Mouse (Mus musculus) C2C12 (cell line): ENCODE measurements around the gene Uxs1. TPM values are rescaled to one million over a fixed set of nuclear protein-coding genes. Genes with fewer than 3 reads are reported as not detected.

Experiments used
- H3K27me3 ChIP-seq: one replicate; pipeline ENCODE4 v1.6.1; 2011; ENCODE audit not compliant: control insufficient read depth, insufficient read depth, insufficient read length
- H3K36me3 ChIP-seq: one replicate; pipeline ENCODE4 v1.6.1; 2011; ENCODE audit not compliant: control insufficient read depth, insufficient read depth
- H3K4me3 ChIP-seq: one replicate; pipeline ENCODE4 v1.5.1; 2011; ENCODE audit warnings: mild to moderate bottlenecking, control low read depth; ENCODE audit not compliant: poor library complexity, insufficient read depth, severe bottlenecking
- H3K79me2 ChIP-seq: one replicate; pipeline ENCODE4 v1.6.1; 2011; ENCODE audit not compliant: control insufficient read depth, insufficient read depth
- H3K79me3 ChIP-seq: one replicate; pipeline ENCODE4 v1.6.1; 2011; ENCODE audit warnings: low read depth, control low read depth
- H3ac ChIP-seq: one replicate; pipeline ENCODE3; 2011; ENCODE audit warnings: low read depth; ENCODE audit not compliant: control insufficient read depth, insufficient read length
- CEBPB ChIP-seq: IDR thresholded peaks from one replicate; pipeline ENCODE4 v1.6.1; 2011; ENCODE audit warnings: low read depth, mild to moderate bottlenecking, control low read depth, moderate library complexity
- CTCF ChIP-seq: IDR thresholded peaks from one replicate; pipeline ENCODE4 v1.5.1; 2011; ENCODE audit not compliant: control insufficient read depth, insufficient read depth, insufficient read length
- FOSL1 ChIP-seq: IDR thresholded peaks from one replicate; pipeline ENCODE4 v1.8.0; 2011; ENCODE audit warnings: mild to moderate bottlenecking, low read length; ENCODE audit not compliant: poor library complexity, insufficient read depth, severe bottlenecking
- MAX ChIP-seq: IDR thresholded peaks from one replicate; pipeline ENCODE4 v1.6.1; 2011; ENCODE audit warnings: mild to moderate bottlenecking, control low read depth
- MYOD1 ChIP-seq: IDR thresholded peaks from one replicate; pipeline ENCODE4 v1.6.1; 2011; ENCODE audit warnings: low read depth; ENCODE audit not compliant: control insufficient read depth, insufficient read length
- MYOG ChIP-seq: IDR thresholded peaks from one replicate; pipeline ENCODE4 v1.6.1; 2011; ENCODE audit not compliant: control insufficient read depth, insufficient read length; ENCODE audit errors: extremely low read depth
- USF1 ChIP-seq: IDR thresholded peaks from one replicate; pipeline ENCODE4 v1.6.1; 2011; ENCODE audit warnings: low read depth, mild to moderate bottlenecking, control low read depth, moderate library complexity
- polyA plus RNA-seq: library from polyadenylated mRNA; unstranded; fragments of >200 nt; fragmentation: generic; extraction: Trizol; gene quantifications from one replicate; pipeline ENCODE4 v1.2.1, GENCODE M21; 2012; ENCODE audit warnings: missing spikeins

The Uxs1 gene
- polyA plus RNA-seq, 1 experiment = 38.8 TPM

GRCm38 (mm10) chr1:43781672-43782071, 45.9 kb downstream of the Uxs1 start:
- H3K36me3 ChIP-seq = peaks cover 21% of the 10 kb centered on the region
- no peaks in the 10 kb centered on the region for H3K79me2 ChIP-seq
- H3ac ChIP-seq = no peak overlapping the region
- no peaks in the 10 kb centered on the region for H3K27me3 ChIP-seq
- no peak overlapping the region for H3K4me3 ChIP-seq
- H3K79me3 ChIP-seq = no peaks in the 10 kb centered on the region
- no peak for TF ChIP-seq MYOD1
- TF ChIP-seq FOSL1 = no peak
- TF ChIP-seq MAX = no peak
- no peak for TF ChIP-seq CTCF
- TF ChIP-seq USF1 = no peak
- no peak for TF ChIP-seq CEBPB
- no peak for TF ChIP-seq MYOG

GRCm38 (mm10) chr1:43781195-43781594, 46.4 kb downstream of the Uxs1 start:
- Histone ChIP-seq H3K79me3 (no peaks in the 10 kb centered on the region), H3K79me2 (no peaks in the 10 kb centered on the region), H3ac (no peak overlapping the region), H3K27me3 (no peaks in the 10 kb centered on the region), H3K36me3 (peaks cover 20% of the 10 kb centered on the region), H3K4me3 (no peak overlapping the region)
- TF ChIP-seq USF1 (no peak), MYOG (no peak), MYOD1 (no peak), FOSL1 (no peak), CTCF (no peak), MAX (no peak), CEBPB (no peak)

DNA sequence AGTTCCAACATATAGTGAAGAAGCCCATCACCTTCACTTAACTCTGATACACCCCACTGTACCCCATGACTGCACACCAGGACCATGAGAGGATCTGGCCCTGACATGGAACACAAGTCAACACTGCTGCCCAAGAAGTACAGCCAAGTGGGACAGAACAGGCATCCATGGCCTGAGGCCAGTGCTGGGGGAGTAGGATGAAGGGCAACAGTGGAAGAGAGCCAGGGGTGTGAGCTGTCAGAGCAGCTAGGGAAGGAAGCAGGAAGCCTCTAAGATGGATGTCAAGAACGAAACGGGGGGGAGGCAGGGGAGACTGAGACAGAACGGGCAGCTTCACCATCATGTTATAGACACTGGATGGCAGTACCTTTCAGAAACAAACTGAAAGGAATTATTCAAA, 51.5 kb downstream of the Uxs1 start:
- peaks cover 18% of the 10 kb centered on the region for H3K36me3 ChIP-seq
- TF ChIP-seq MAX = no peak
- no peak for TF ChIP-seq MYOD1
- no peak for TF ChIP-seq USF1
- TF ChIP-seq CTCF = no peak
- no peak for TF ChIP-seq CEBPB
- no peak for TF ChIP-seq FOSL1
- TF ChIP-seq MYOG = no peak

DNA sequence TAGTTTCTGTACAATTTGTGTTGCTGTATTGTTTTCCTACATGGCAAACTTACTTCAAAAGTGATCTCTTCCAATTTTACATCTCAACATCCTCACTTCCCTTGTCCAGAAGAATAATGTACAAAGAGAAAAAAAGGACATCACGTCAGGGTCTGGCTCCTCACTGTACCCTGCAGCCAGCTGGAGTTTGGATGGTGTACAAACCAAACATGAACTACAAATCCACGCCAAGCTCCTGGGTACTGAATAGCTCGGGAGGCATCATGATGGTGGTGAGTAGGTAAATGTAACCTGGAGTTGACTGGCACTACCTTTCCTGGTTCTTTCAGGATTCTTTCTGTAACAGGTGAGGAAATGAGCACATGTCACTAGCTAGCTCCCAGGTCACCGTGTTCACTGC, 53.5 kb downstream of the Uxs1 start:
- Histone ChIP-seq H3K79me2 (no peaks in the 10 kb centered on the region), H3K4me3 (no peak overlapping the region), H3K36me3 (peaks cover 30% of the 10 kb centered on the region), H3K79me3 (no peaks in the 10 kb centered on the region), H3ac (no peak overlapping the region), H3K27me3 (no peaks in the 10 kb centered on the region)
- TF ChIP-seq MAX = no peak
- no peak for TF ChIP-seq USF1

More for the DNA sequence above, 51.5 kb downstream of the Uxs1 start:
- no peak overlapping the region for H3ac ChIP-seq
- H3K4me3 ChIP-seq = no peak overlapping the region
- H3K79me3 ChIP-seq = no peaks in the 10 kb centered on the region
- no peaks in the 10 kb centered on the region for H3K79me2 ChIP-seq
- no peaks in the 10 kb centered on the region for H3K27me3 ChIP-seq

- no peaks in the 10 kb centered on the region for H3K79me2 ChIP-seq
- peaks cover 30% of the 10 kb centered on the region for H3K36me3 ChIP-seq
- no peak for TF ChIP-seq MAX
- no peak for TF ChIP-seq MYOD1
- TF ChIP-seq CEBPB = no peak
- TF ChIP-seq USF1 = no peak
- no peak for TF ChIP-seq MYOG
- no peak for TF ChIP-seq CTCF
- H3K27me3 ChIP-seq = no peaks in the 10 kb centered on the region
- no peak overlapping the region for H3ac ChIP-seq
- H3K79me3 ChIP-seq = no peaks in the 10 kb centered on the region
- no peak overlapping the region for H3K4me3 ChIP-seq
Observed at GRCm38 (mm10) chr1:43772694-43773093, 54.9 kb downstream of the Uxs1 start.

DNA sequence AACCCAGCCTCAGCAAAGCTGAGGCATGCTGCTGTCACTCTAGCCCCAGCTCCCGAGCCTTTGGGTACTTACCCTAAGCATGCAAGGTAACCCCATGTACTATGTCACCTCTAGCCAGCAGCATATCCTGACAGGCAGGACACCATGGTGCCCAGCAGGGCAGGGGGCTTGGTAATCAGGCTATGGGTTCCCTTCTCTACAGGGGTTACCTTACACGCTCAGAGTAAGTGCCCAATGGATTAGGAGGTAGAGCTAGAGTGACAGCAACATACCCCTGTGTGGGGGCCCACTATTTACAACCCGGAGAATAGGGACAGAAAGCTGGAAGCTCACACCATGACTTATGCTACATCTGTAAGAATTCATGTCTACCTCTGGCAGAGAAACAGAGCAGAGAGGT, 57.6 kb downstream of the Uxs1 start:
- Histone ChIP-seq H3K79me3 (no peaks in the 10 kb centered on the region), H3K4me3 (no peak overlapping the region), H3K27me3 (no peaks in the 10 kb centered on the region), H3K79me2 (no peaks in the 10 kb centered on the region), H3ac (no peak overlapping the region), H3K36me3 (peaks cover 33% of the 10 kb centered on the region)
- TF ChIP-seq MYOG = no peak
- TF ChIP-seq MYOD1 = no peak
- no peak for TF ChIP-seq CEBPB
- no peak for TF ChIP-seq USF1
- TF ChIP-seq MAX = no peak
- TF ChIP-seq FOSL1 = no peak
- no peak for TF ChIP-seq CTCF

GRCm38 (mm10) chr1:43769348-43769747, 58.3 kb downstream of the Uxs1 start:
- H3K27me3 ChIP-seq = no peaks in the 10 kb centered on the region
- H3ac ChIP-seq = no peak overlapping the region
- no peak overlapping the region for H3K4me3 ChIP-seq
- no peaks in the 10 kb centered on the region for H3K79me2 ChIP-seq
- no peaks in the 10 kb centered on the region for H3K79me3 ChIP-seq
- no peak for TF ChIP-seq MAX
- no peak for TF ChIP-seq MYOG
- TF ChIP-seq CTCF = no peak
- no peak for TF ChIP-seq USF1
- no peak for TF ChIP-seq FOSL1
- no peak for TF ChIP-seq CEBPB
- no peak for TF ChIP-seq MYOD1
- peaks cover 33% of the 10 kb centered on the region for H3K36me3 ChIP-seq
